9 mouse cellular contexts compared by ENCODE assay signal in the genomic region with DNA sequence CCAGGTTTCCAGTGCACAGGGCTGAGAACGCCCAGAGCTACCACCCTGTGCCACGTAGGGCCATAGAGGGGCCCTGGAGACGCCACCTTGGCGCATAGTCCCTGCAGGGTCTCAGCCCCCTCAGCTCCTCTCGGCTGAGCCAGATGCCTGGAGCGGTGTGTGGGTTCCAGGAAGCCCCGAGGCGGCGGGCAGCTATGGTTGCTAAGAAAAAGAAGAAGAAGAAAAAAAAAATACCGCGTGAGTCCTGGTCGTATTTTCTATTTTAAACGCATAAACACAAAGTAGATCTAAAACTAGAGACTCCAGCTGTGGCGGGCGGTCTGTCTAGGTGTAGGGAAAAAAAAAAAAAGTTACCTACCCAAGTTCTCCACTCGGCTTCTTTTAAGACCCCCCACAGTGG. TPM values are rescaled to one million over a fixed set of nuclear protein-coding genes. Genes with fewer than 3 reads are reported as not detected.
A peak's percentile ranks its signal among the peaks of the same experiment; 100 is the strongest.
DNase-seq lines count a peak whose midpoint lies in the region; ATAC-seq and TF ChIP-seq lines count a peak whose summit lies in the region.
"Had no signal": no experiment of that assay in that cellular context is flagged by ENCODE, and none has a peak within 500 bp of the region (broad histone marks: within the 10 kb centered on the region; RNA-seq: fewer than 3 reads in every experiment).

No protein-coding gene starts in this region.

- H3K27ac ChIP-seq in kidney, embryonic 15.5 days = no peak overlapping the region
- H3K27ac ChIP-seq in ES-Bruce4 (ENCODE audit: insufficient read depth, low read length) = no peak overlapping the region
- no peak overlapping the region for H3K27ac ChIP-seq in embryonic facial prominence, embryonic 14.5 days (replicated peaks; ENCODE audit: low read depth, low read length)
- no peak overlapping the region for H3K27ac ChIP-seq in limb, embryonic 14.5 days (replicated peaks; ENCODE audit: low read depth, low read length)

- TF ChIP-seq CTCF in ES-Bruce4 (IDR thresholded peaks at IDR 0.05; ENCODE audit: low read depth, low read length) = no peak

- H3K4me3 ChIP-seq in kidney, embryonic 15.5 days (replicated peaks) = no peak overlapping the region; the same call in 1 of the 2 replicates
- peak overlapping the region; percentile 94 for H3K4me3 ChIP-seq in ES-Bruce4 (ENCODE audit: low read depth, low read length)
- peak overlapping the region; percentile 45 for H3K4me3 ChIP-seq in embryonic facial prominence, embryonic 14.5 days (ENCODE audit: low read depth, low read length)
- no peak overlapping the region for H3K4me3 ChIP-seq in limb, embryonic 14.5 days (replicated peaks; ENCODE audit: low read length)
- H3K4me3 ChIP-seq: myocyte had no signal

- no peaks in the 10 kb centered on the region for H3K36me3 ChIP-seq in kidney, embryonic 15.5 days
- no peaks in the 10 kb centered on the region for H3K36me3 ChIP-seq in ES-Bruce4 (ENCODE audit: control insufficient read depth, insufficient read depth, low read length, poor library complexity, severe bottlenecking)
- H3K36me3 ChIP-seq in embryonic facial prominence, embryonic 14.5 days (ENCODE audit: control insufficient read depth, insufficient read depth, low read length) = no peaks in the 10 kb centered on the region
- H3K36me3 ChIP-seq in limb, embryonic 14.5 days (ENCODE audit: control insufficient read depth, insufficient read depth, low read length) = no peaks in the 10 kb centered on the region

- WGBS in kidney, embryonic 15.5 days = 63% methylated on average over 16 of the region's 16 CpGs
- 39% methylated on average over 16 of the region's 16 CpGs for WGBS in embryonic facial prominence, embryonic 14.5 days
- WGBS in limb, embryonic 14.5 days = 32% methylated on average over 16 of the region's 16 CpGs

- DNase-seq in kidney, postnatal 25 days = no peak
- no peak for DNase-seq in embryonic facial prominence, embryonic 14.5 days (ENCODE audit: low spot score)
- no peak for DNase-seq in limb, embryonic 14.5 days (ENCODE audit: low spot score)
- DNase-seq in layer of hippocampus, postnatal 14 days (ENCODE audit: low spot score in 2 of 2) = no peak
- DNase-seq in thymus, adult 18-20 months = no peak

- TF ChIP-seq POLR2A in ES-Bruce4 (IDR thresholded peaks at IDR 0.05; ENCODE audit: insufficient read depth, low read length) = no peak
- no peak for TF ChIP-seq POLR2A in limb, embryonic 14.5 days (IDR thresholded peaks at IDR 0.05; ENCODE audit: borderline replicate concordance, extremely low read depth, insufficient read depth, insufficient read length)

- ATAC-seq in kidney, embryonic 15.5 days (replicated peaks; ENCODE audit: low FRiP score) = no peak
- ATAC-seq in embryonic facial prominence, embryonic 14.5 days (ENCODE audit: low read depth) = no peak
- no peak for ATAC-seq in limb, embryonic 14.5 days (ENCODE audit: low FRiP score, low read depth)
- no peak for ATAC-seq in megakaryocyte progenitor cell, adult 5-6 weeks (replicated peaks; ENCODE audit: poor library complexity)

- peak overlapping the region; percentile 81 for H3K4me2 ChIP-seq in kidney, embryonic 15.5 days
- peak overlapping the region; percentile 84 for H3K4me2 ChIP-seq in embryonic facial prominence, embryonic 14.5 days (ENCODE audit: low read depth, low read length)
- H3K4me2 ChIP-seq in limb, embryonic 14.5 days (replicated peaks; ENCODE audit: low read depth, low read length, severe bottlenecking) = peak overlapping the region; percentile 85; the same call in 1 of the 2 replicates

- TF ChIP-seq EP300 in ES-Bruce4 (IDR thresholded peaks at IDR 0.05; ENCODE audit: insufficient read depth, low read depth, low read length) = no peak

- peaks cover 34% of the 10 kb centered on the region for H3K4me1 ChIP-seq in kidney, embryonic 15.5 days
- peaks cover 15% of the 10 kb centered on the region for H3K4me1 ChIP-seq in ES-Bruce4 (ENCODE audit: control insufficient read depth, insufficient read depth, low read length)
- H3K4me1 ChIP-seq in embryonic facial prominence, embryonic 14.5 days (ENCODE audit: control insufficient read depth, insufficient read depth, low read length) = peaks cover 18% of the 10 kb centered on the region; the same call in 1 of the 2 replicates
- peaks cover 21% of the 10 kb centered on the region for H3K4me1 ChIP-seq in limb, embryonic 14.5 days (ENCODE audit: control insufficient read depth, insufficient read depth, low read length)

- no peaks in the 10 kb centered on the region; the same call in none of the 2 replicates for H3K27me3 ChIP-seq in kidney, embryonic 15.5 days
- no peaks in the 10 kb centered on the region for H3K27me3 ChIP-seq in ES-Bruce4 (ENCODE audit: control insufficient read depth, insufficient read depth, low read length, poor library complexity, severe bottlenecking)
- no peaks in the 10 kb centered on the region for H3K27me3 ChIP-seq in embryonic facial prominence, embryonic 14.5 days (replicated peaks; ENCODE audit: control insufficient read depth, insufficient read depth, low read length)
- H3K27me3 ChIP-seq in limb, embryonic 14.5 days (ENCODE audit: control insufficient read depth, insufficient read depth, low read length) = no peaks in the 10 kb centered on the region

- no peaks in the 10 kb centered on the region for H3K9me3 ChIP-seq in kidney, embryonic 15.5 days (replicated peaks)
- H3K9me3 ChIP-seq in ES-Bruce4 (replicated peaks; ENCODE audit: control insufficient read depth, insufficient read depth, low read length, poor library complexity, severe bottlenecking) = peaks cover 6% of the 10 kb centered on the region
- H3K9me3 ChIP-seq in embryonic facial prominence, embryonic 14.5 days (ENCODE audit: control insufficient read depth, low read length) = no peaks in the 10 kb centered on the region
- no peaks in the 10 kb centered on the region for H3K9me3 ChIP-seq in limb, embryonic 14.5 days (ENCODE audit: control insufficient read depth, low read length)

- peak overlapping the region; percentile 40; the same call in 1 of the 2 replicates for H3K9ac ChIP-seq in kidney, embryonic 15.5 days
- H3K9ac ChIP-seq in ES-Bruce4 (ENCODE audit: low read depth, poor library complexity, severe bottlenecking) = peak overlapping the region; percentile 53
- no peak overlapping the region for H3K9ac ChIP-seq in embryonic facial prominence, embryonic 14.5 days (ENCODE audit: low read depth, low read length)
- H3K9ac ChIP-seq in limb, embryonic 14.5 days (ENCODE audit: low read depth, low read length, severe bottlenecking) = no peak overlapping the region

RNA-seq across cellular contexts. Expression of a gene that starts 37.2 kb away (rescaled TPM):
- 19.0 and 20.4 TPM in 2 replicates for polyA plus RNA-seq in kidney, embryonic 15.5 days (2015; fragmentation: Nextera tagmentation; extraction: Ambion mirVana)
- 55.0 and 55.3 TPM in 2 replicates for polyA plus RNA-seq in ES-Bruce4 (2011; ENCODE audit: insufficient read depth, insufficient read length, low read depth, missing spikeins)
- 2.9 and 3.0 TPM in 2 replicates for polyA plus RNA-seq in embryonic facial prominence, embryonic 14.5 days (2014; fragmentation: Nextera tagmentation; extraction: Ambion mirVana)
- polyA plus RNA-seq in limb, embryonic 14.5 days (2012; rRNA removed) = 3.7 and 4.0 TPM in 2 replicates
- 4.0 and 4.1 TPM in 2 replicates for polyA plus RNA-seq in limb, embryonic 14.5 days (2014; fragmentation: Nextera tagmentation; extraction: Ambion mirVana)
- total RNA-seq in megakaryocyte progenitor cell, adult 5-6 weeks (2015) = 0.07 and 0.42 TPM in 2 replicates
- 0.25 and 0.78 TPM in 2 replicates for total RNA-seq in megakaryocyte progenitor cell, adult 5-6 weeks (2017)
- total RNA-seq in layer of hippocampus, postnatal 14 days (2021) = 1 to 10 TPM; 3.4 to 5.3 TPM

Comparison
In these comparisons a context has a peak if more than half of its experiments do, and no peak if none do; other contexts are left out.
1. H3K4me3 ChIP-seq: peak in ES-Bruce4 (single experiment) and embryonic facial prominence, embryonic 14.5 days (single experiment); none in kidney, embryonic 15.5 days (single experiment) and limb, embryonic 14.5 days (single experiment).
2. H3K9ac ChIP-seq: peak in kidney, embryonic 15.5 days (single experiment) and ES-Bruce4 (single experiment); none in embryonic facial prominence, embryonic 14.5 days (single experiment) and limb, embryonic 14.5 days (single experiment).
3. Peak in every context shown above with its lines, with median percentiles within 50 percentile points of each other: H3K4me2 ChIP-seq.